Mouse (Mus musculus) right cerebral cortex, postnatal 36 days (tissue): ENCODE results near the gene Olfr820.
"Not testable (repeated sequence)": the region's sequence is repeated elsewhere in the genome, so short reads cannot be mapped to it uniquely, and the experiment has no call there.

Experiments used
- DNase-seq, 2 experiments: peaks; one replicate each; pipeline ENCODE4 v3.0.0; 2022; ENCODE audit warnings: low spot score in 2 of 2, mixed read lengths in 1 of 2

Gene Olfr820

DNA sequence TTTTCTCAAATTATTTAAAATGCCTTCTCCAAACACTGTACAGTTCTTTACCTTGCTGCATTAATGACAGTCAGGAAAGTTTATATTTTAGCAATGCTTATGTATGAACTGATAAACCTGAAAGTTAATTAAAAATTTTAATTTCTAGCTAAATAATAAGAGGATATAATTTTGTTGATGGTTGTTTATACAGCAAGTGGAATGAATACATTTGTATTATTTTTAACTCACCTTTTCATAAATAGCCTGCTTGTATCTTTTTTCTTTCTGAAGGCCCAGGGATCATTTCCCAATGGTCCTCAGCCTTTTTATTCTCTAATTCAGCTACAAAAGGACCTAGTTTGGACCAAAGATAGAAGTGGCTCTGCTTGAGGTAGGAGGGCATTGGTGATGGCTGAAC, at the start of gene Olfr820:
TSS of gene Olfr820 (plus strand) at position 301 of the 400 bp plus-strand sequence.
- no peak for DNase-seq

DNA sequence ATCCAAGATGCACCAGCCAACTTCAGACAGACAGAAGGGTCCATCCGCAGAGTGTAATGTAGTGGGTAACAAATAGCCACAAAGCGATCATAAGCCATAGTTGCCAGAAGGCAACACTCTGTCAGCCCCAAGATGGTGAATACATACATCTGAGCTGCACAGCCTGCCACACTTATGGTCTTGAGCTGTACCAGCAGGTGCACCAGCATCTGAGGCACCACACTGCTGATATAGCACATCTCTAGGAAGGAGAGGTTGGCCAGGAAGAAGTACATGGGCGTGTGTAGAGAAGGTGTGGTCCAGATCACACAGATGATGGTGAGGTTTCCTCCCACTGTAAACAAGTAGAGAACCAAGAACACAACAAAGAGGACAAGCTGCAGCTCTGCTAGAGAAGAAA, 46.2 kb upstream of the Olfr820 start:
- not testable (repeated sequence) for DNase-seq

DNA sequence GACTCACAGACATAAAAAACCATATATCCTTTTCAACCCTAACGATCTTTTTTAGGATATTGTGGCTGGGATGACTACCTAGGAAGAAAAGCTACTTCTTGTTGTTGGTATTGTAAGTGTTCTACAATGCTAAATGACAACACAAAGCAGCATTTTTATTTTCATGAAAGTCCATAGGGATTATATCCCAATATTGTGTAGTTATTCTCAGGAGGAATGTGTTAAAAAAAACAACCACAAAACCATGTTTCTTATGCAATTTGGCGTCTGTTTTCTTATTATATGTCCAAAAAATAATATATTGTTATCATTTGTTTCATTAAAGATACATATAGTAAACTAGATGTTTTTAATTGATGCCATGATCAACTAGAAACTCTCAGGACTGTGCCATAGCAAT, 45.3 kb upstream of the Olfr820 start, which contains the start of gene Olfr819:
TSS of gene Olfr819 (minus strand) at position 101 of the 400 bp plus-strand sequence.
- DNase-seq = not testable (repeated sequence)

DNA sequence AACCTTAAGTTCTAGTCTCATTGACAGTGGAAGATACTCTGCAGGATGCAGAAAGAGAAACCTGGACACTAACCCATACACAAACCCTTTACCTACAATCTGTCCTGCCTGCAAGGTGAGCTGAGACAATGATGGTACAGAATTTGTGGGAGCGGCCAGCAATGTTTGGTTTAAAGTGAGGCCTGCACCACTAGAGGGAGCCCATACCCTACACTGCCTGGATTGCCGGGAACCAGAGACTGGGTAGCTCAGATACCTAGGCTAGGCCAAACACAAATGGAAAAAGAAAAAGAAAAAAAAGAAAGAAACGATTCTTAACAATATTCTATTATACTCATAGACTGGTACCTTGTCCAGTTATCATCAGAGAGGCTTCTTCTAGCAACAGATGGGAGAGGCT, 39.4 kb upstream of the Olfr820 start:
- not testable (repeated sequence) for DNase-seq

DNA sequence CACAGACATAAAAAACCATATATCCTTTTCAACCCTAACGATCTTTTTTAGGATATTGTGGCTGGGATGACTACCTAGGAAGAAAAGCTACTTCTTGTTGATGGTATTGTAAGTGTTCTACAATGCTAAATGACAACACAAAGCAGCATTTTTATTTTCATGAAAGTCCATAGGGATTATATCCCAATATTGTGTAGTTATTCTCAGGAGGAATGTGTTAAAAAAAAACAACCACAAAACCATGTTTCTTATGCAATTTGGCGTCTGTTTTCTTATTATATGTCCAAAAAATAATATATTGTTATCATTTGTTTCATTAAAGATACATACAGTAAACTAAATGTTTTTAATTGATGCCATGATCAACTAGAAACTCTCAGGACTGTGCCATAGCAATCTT, 36.4 kb upstream of the Olfr820 start, which contains the start of gene Olfr247:
TSS of gene Olfr247 (minus strand) at position 101 of the 400 bp plus-strand sequence.
- DNase-seq = not testable (repeated sequence)

DNA sequence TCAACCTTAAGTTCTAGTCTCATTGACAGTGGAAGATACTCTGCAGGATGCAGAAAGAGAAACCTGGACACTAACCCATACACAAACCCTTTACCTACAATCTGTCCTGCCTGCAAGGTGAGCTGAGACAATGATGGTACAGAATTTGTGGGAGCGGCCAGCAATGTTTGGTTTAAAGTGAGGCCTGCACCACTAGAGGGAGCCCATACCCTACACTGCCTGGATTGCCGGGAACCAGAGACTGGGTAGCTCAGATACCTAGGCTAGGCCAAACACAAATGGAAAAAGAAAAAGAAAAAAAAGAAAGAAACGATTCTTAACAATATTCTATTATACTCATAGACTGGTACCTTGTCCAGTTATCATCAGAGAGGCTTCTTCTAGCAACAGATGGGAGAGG, 30.6 kb upstream of the Olfr820 start:
- DNase-seq = not testable (repeated sequence)

DNA sequence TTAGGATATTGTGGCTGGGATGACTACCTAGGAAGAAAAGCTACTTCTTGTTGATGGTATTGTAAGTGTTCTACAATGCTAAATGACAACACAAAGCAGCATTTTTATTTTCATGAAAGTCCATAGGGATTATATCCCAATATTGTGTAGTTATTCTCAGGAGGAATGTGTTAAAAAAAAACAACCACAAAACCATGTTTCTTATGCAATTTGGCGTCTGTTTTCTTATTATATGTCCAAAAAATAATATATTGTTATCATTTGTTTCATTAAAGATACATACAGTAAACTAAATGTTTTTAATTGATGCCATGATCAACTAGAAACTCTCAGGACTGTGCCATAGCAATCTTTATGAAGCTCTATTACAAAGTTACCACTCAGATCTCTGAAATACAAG, 27.5 kb upstream of the Olfr820 start, which contains the start of gene Gm10310:
TSS of gene Gm10310 (minus strand) at position 101 of the 400 bp plus-strand sequence.
- not testable (repeated sequence) for DNase-seq

DNA sequence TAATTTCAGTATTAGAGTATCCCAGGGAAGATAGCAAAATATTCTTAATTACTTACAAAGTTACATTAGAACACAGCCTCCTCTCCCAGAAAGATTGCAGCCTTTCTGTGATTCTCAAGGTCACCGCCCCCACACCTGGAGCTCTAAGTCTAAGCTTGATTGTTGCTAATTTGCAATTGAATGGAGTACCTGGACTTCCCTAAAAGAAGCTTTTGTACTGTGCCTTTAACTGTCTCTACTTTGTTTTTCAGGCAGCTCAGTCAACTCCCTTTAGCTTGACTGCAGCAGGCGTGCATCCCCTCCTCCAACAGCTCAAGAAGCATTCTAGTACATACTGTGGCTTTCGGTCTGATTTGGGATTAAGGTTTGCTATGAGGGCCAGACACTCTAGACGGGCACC, 8.3 kb upstream of the Olfr820 start:
- DNase-seq = not testable (repeated sequence)

DNA sequence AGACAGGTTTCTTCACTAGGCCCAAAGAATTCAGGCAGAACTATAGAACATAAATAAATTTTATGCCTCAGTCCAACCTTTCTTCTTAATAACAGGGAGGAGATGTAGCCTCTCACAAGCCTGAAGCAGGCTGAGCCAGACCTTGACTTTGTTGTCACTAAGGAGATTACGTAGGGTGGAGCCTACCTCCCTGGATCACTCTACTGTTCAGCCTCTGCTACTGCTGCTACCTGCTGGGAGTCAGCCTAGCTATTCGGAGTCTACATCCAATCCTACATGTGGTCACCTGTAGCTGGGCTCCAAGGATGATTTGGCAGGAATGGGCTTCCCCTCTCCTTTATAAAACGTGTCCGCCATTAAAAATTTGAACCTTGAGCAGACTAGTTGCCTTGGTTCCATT, 7.1 kb upstream of the Olfr820 start:
- not testable (repeated sequence) for DNase-seq

DNA sequence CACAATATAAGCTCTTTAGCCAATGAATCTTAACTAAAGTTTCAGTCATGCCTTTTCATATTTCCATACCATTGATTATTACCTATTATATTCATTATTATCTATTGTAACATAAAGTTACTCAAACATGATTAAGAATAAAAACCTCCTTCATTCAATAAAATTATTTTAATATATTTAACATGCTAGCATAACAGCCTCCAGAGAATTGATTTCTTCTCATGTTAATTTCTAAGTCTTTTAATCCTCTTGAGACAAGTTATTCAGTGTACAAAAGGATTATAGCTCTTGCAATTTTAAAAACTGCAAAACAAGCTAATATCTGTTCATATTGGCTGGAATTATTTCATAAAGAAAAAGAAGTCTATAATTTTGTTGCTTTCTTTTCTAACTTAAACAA, 17.6 kb downstream of the Olfr820 start, which contains the start of gene Olfr821:
TSS of gene Olfr821 (plus strand) at position 301 of the 400 bp plus-strand sequence.
- DNase-seq = no peak

DNA sequence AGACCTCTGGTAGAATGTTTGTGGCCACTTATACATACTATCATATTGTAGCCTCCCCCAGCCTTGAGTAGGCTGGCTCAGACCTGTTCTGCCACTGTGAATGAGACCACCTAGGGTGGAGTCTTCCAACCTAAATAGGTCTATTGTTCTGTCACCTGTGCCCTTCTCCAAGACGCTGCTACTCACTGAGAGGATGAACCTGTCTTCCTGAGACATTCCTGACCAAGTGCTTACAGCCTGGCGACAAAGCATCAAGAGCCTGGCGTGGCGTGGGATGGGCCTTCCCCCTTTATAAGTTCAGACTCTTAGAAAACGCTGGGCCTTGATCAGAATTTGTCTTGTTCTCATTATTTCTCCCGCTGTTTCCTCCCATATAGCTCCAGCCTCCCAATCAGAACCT, 24.7 kb downstream of the Olfr820 start:
- no peak for DNase-seq
